Mouse (Mus musculus) small intestine, adult 10 weeks (tissue): Measurements from ENCODE around the gene Grk4. TPM values are rescaled to one million over a fixed set of nuclear protein-coding genes. Genes with fewer than 3 reads are reported as not detected.

Source experiments
- polyA plus RNA-seq: library from polyadenylated mRNA; stranded (reverse); fragments of 350-450 nt; fragmentation: Illumina TruSeq; extraction: RNeasy Lipid Tissue Mini Kit (QIAGEN cat#74804); gene quantifications from one replicate; pipeline ENCODE4 v1.2.3, GENCODE M21; 2014; ENCODE audit warnings: low replicate concordance

The Grk4 gene
- 5.2 TPM for polyA plus RNA-seq

GRCm38 (mm10) chr5:34659686-34660590, at the start of gene Grk4, which contains the start of gene Nop14:
Gene Grk4, plus strand, starts transcription at chr5:34660379.
Gene Nop14, minus strand, starts transcription at chr5:34660148.

GRCm38 (mm10) chr5:34636481-34637287, 23.5 kb upstream of the Grk4 start, which contains the start of gene Mfsd10:
Gene Mfsd10, minus strand, starts transcription at chr5:34637212.

GRCm38 (mm10) chr5:34761509-34761908, 101.3 kb downstream of the Grk4 start, which contains the start of gene Htt:
Gene Htt, plus strand, starts transcription at chr5:34761740.

Other genes starting within 250 kb of the Grk4 start
- 3.9 TPM for gene Tnip2, start 146.4 kb upstream of the Grk4 start, polyA plus RNA-seq
- gene Sh3bp2, start 134.5 kb upstream of the Grk4 start, polyA plus RNA-seq = 0.59 TPM
- gene Add1, start 86.7 kb upstream of the Grk4 start, polyA plus RNA-seq = 73.9 TPM
- gene Mfsd10, start 23.2 kb upstream of the Grk4 start, polyA plus RNA-seq = 0.41 TPM
- 13.1 TPM for gene Nop14, start 231 bp upstream of the Grk4 start, polyA plus RNA-seq
- 4.3 TPM for gene Htt, start 101.4 kb downstream of the Grk4 start, polyA plus RNA-seq
- gene Msantd1, start 247.6 kb downstream of the Grk4 start, polyA plus RNA-seq = not detected